Mouse (Mus musculus) heart, embryonic 11.5 days (tissue): ENCODE data around the gene Tdp2. TPM values are rescaled to one million over a fixed set of nuclear protein-coding genes. Genes with fewer than 3 reads are reported as not detected.
A peak's percentile ranks its signal among the peaks of the same experiment; 100 is the strongest.

Experiments
- ATAC-seq: fragments of 200-750 bp; cut with Nextera tagmentation; replicated peaks from 2 replicates; pipeline ENCODE4 v1.8.0; 2017; ENCODE audit warnings: moderate library complexity; ENCODE audit not compliant: insufficient number of reproducible peaks, low FRiP score, low TSS enrichment
- H3K27ac ChIP-seq: fragments of 300-500 bp; sonication (generic); 2 replicates; pipeline ENCODE4 v1.5.1; 2014; ENCODE audit warnings: mild to moderate bottlenecking, low read depth, low read length
- H3K27me3 ChIP-seq: fragments of 300-500 bp; sonication (generic); 2 replicates; pipeline ENCODE4 v1.6.1; 2014; ENCODE audit warnings: mild to moderate bottlenecking, low read length, mixed read lengths; ENCODE audit not compliant: control insufficient read depth, insufficient read depth
- H3K36me3 ChIP-seq: fragments of 300-500 bp; sonication (generic); 2 replicates; pipeline ENCODE4 v1.6.1; 2014; ENCODE audit warnings: mild to moderate bottlenecking, low read length, moderate library complexity, mixed read lengths; ENCODE audit not compliant: control insufficient read depth, insufficient read depth
- H3K4me1 ChIP-seq: fragments of 300-500 bp; sonication (generic); 2 replicates; pipeline ENCODE4 v1.6.1; 2014; ENCODE audit warnings: low read length; ENCODE audit not compliant: control insufficient read depth, insufficient read depth
- H3K4me2 ChIP-seq: fragments of 300-500 bp; sonication (generic); 2 replicates; pipeline ENCODE4 v1.6.1; 2014; ENCODE audit warnings: mild to moderate bottlenecking, moderate library complexity
- H3K4me3 ChIP-seq: fragments of 300-500 bp; sonication (generic); 2 replicates; pipeline ENCODE4 v1.5.1; 2014; ENCODE audit warnings: low read depth, low read length
- H3K9ac ChIP-seq: fragments of 300-500 bp; sonication (generic); 2 replicates; pipeline ENCODE4 v1.6.1; 2014; ENCODE audit warnings: mild to moderate bottlenecking, low read depth, low read length, moderate library complexity
- H3K9me3 ChIP-seq: fragments of 300-500 bp; sonication (generic); replicated peaks from 2 replicates; pipeline ENCODE4 v1.6.1; 2016; ENCODE audit warnings: low read length; ENCODE audit not compliant: control insufficient read depth
- WGBS: fragments of 180-500 bp; shearing (Covaris S2); extraction: QIAGEN DNeasy Blood & Tissue Kit; methylation state at CpG from one replicate; pipeline ENCODE4 v1.1.7; 2014; ENCODE audit not compliant: insufficient replicate concordance; 5-methylcytosine and 5-hydroxymethylcytosine counted together
- polyA plus RNA-seq: library from polyadenylated mRNA; unstranded; fragments of >200 nt; fragmentation: Nextera tagmentation; extraction: Ambion mirVana; gene quantifications from 2 replicates; pipeline ENCODE4 v1.2.1, GENCODE M21; 2014

Tdp2 gene
- polyA plus RNA-seq, 1 experiment from 2014 or later, result 44.9 TPM

- H3K27me3 ChIP-seq, result no peaks in the 10 kb centered on the region
- peaks cover 4% of the 10 kb centered on the region; the same call in 1 of the 2 replicates for H3K4me1 ChIP-seq
- peak; percentile 16; the same call in 1 of the 2 replicates for ATAC-seq
- under 1% methylated on average over 31 of the region's 31 CpGs for WGBS
- no peaks in the 10 kb centered on the region for H3K9me3 ChIP-seq
- no peaks in the 10 kb centered on the region for H3K36me3 ChIP-seq
- H3K4me3 ChIP-seq, result peak overlapping the region; percentile 65
- H3K27ac ChIP-seq, result peak overlapping the region; percentile 87
- peak overlapping the region; percentile 97 for H3K9ac ChIP-seq
- H3K4me2 ChIP-seq, result peak overlapping the region; percentile 90
Observed at GRCm38 (mm10) chr13:24799925-24800673, 31.4 kb upstream of the Tdp2 start.

- Histone ChIP-seq H3K4me3 (peak overlapping the region; percentile 94), H3K27ac (peak overlapping the region; percentile 99), H3K9me3 (no peaks in the 10 kb centered on the region), H3K9ac (peak overlapping the region; percentile 97), H3K4me2 (peak overlapping the region; percentile 90), H3K27me3 (no peaks in the 10 kb centered on the region), H3K4me1 (peaks cover 4% of the 10 kb centered on the region; the same call in 1 of the 2 replicates), H3K36me3 (no peaks in the 10 kb centered on the region)
- ATAC-seq, result peak; percentile 97
- under 1% methylated on average over 42 of the region's 42 CpGs for WGBS
Observed at GRCm38 (mm10) chr13:24800674-24801307, 30.7 kb upstream of the Tdp2 start.

GRCm38 (mm10) chr13:24801308-24801921, 30.1 kb upstream of the Tdp2 start, which contains the start of gene BC005537:
Gene BC005537 (plus strand): TSS chr13:24801657.
- Histone ChIP-seq H3K4me1 (peaks cover 4% of the 10 kb centered on the region; the same call in 1 of the 2 replicates), H3K4me3 (peak within 1 kb of the TSS; percentile 94), H3K27me3 (no peaks in the 10 kb centered on the region), H3K4me2 (peak within 1 kb of the TSS; percentile 90), H3K36me3 (no peaks in the 10 kb centered on the region), H3K9ac (peak within 1 kb of the TSS; percentile 97), H3K27ac (peak within 1 kb of the TSS; percentile 99), H3K9me3 (no peaks in the 10 kb centered on the region)
- under 1% methylated on average over 54 of the region's 74 CpGs for WGBS
- ATAC-seq, result peak; percentile 55

GRCm38 (mm10) chr13:24802131-24802691, 29.3 kb upstream of the Tdp2 start:
- H3K4me3 ChIP-seq, result peak overlapping the region; percentile 94
- WGBS, result under 1% methylated on average over 26 of the region's 26 CpGs
- peaks cover 4% of the 10 kb centered on the region; the same call in 1 of the 2 replicates for H3K4me1 ChIP-seq
- ATAC-seq, result no peak
- H3K4me2 ChIP-seq, result peak overlapping the region; percentile 90
- peak overlapping the region; percentile 97 for H3K9ac ChIP-seq
- peaks cover 2% of the 10 kb centered on the region for H3K36me3 ChIP-seq
- no peaks in the 10 kb centered on the region for H3K9me3 ChIP-seq
- H3K27me3 ChIP-seq, result no peaks in the 10 kb centered on the region
- H3K27ac ChIP-seq, result peak overlapping the region; percentile 99; the same call in 1 of the 2 replicates

- Histone ChIP-seq H3K27ac (no peak overlapping the region), H3K4me2 (peak overlapping the region; percentile 90), H3K4me3 (peak overlapping the region; percentile 94), H3K4me1 (peaks cover 4% of the 10 kb centered on the region; the same call in 1 of the 2 replicates), H3K9me3 (no peaks in the 10 kb centered on the region), H3K27me3 (no peaks in the 10 kb centered on the region), H3K9ac (peak overlapping the region; percentile 58; the same call in 1 of the 2 replicates), H3K36me3 (peaks cover 9% of the 10 kb centered on the region)
- 29% methylated on average over 2 of the region's 2 CpGs for WGBS
- ATAC-seq, result no peak
Observed at GRCm38 (mm10) chr13:24803196-24803595, 28.3 kb upstream of the Tdp2 start.

GRCm38 (mm10) chr13:24806079-24806478, 25.4 kb upstream of the Tdp2 start:
- no peak overlapping the region for H3K4me3 ChIP-seq
- no peak for ATAC-seq
- no peaks in the 10 kb centered on the region for H3K27me3 ChIP-seq
- H3K9ac ChIP-seq, result no peak overlapping the region
- H3K4me2 ChIP-seq, result no peak overlapping the region
- peaks cover 4% of the 10 kb centered on the region; the same call in 1 of the 2 replicates for H3K4me1 ChIP-seq
- no peaks in the 10 kb centered on the region for H3K9me3 ChIP-seq
- no peak overlapping the region for H3K27ac ChIP-seq
- H3K36me3 ChIP-seq, result peaks cover 29% of the 10 kb centered on the region

GRCm38 (mm10) chr13:24812521-24812920, 19.0 kb upstream of the Tdp2 start:
- no peak for ATAC-seq
- no peak overlapping the region for H3K4me2 ChIP-seq
- 95% methylated on average over 2 of the region's 2 CpGs for WGBS

GRCm38 (mm10) chr13:24814616-24815015, 16.9 kb upstream of the Tdp2 start:
- Histone ChIP-seq H3K4me3 (no peak overlapping the region), H3K9me3 (no peaks in the 10 kb centered on the region), H3K4me2 (no peak overlapping the region), H3K36me3 (peaks cover 40% of the 10 kb centered on the region), H3K9ac (no peak overlapping the region), H3K27me3 (no peaks in the 10 kb centered on the region), H3K4me1 (no peaks in the 10 kb centered on the region), H3K27ac (no peak overlapping the region)
- no peak for ATAC-seq
- WGBS, result 88% methylated on average over 1 of the region's 1 CpGs

More at GRCm38 (mm10) chr13:24812521-24812920, 19.0 kb upstream of the Tdp2 start:
- Histone ChIP-seq H3K9ac (no peak overlapping the region), H3K36me3 (peaks cover 42% of the 10 kb centered on the region), H3K4me1 (no peaks in the 10 kb centered on the region), H3K27me3 (no peaks in the 10 kb centered on the region), H3K4me3 (no peak overlapping the region), H3K9me3 (no peaks in the 10 kb centered on the region), H3K27ac (no peak overlapping the region)
